Mouse (Mus musculus): Measurements from ENCODE around the gene Gab3. TPM values are rescaled to one million over a fixed set of nuclear protein-coding genes. Genes with fewer than 3 reads are reported as not detected.
"Not testable (repeated sequence)": the region's sequence is repeated elsewhere in the genome, so short reads cannot be mapped to it uniquely, and the experiment has no call there.

Gab3 gene
- polyA plus RNA-seq, 1 experiment from 2014 or later: 2.8 TPM

- WGBS: 95% methylated on average over 1 of the region's 1 CpGs
- no peaks in the 10 kb centered on the region for H3K4me1 ChIP-seq (ENCODE audit: control insufficient read depth, insufficient read depth, low read length)
- no peak overlapping the region for H3K27ac ChIP-seq (ENCODE audit: low read length)
- no peaks in the 10 kb centered on the region for H3K27me3 ChIP-seq (ENCODE audit: control insufficient read depth, insufficient read depth, low read depth, low read length)
- no peak overlapping the region for H3K9ac ChIP-seq (ENCODE audit: low read depth, low read length)
- no peaks in the 10 kb centered on the region for H3K36me3 ChIP-seq (ENCODE audit: control insufficient read depth, insufficient read depth, low read length)
- no peak overlapping the region for H3K4me2 ChIP-seq (ENCODE audit: low read length)
- ATAC-seq: no peak
- no peak overlapping the region for H3K4me3 ChIP-seq (ENCODE audit: low read depth, low read length)
- no peaks in the 10 kb centered on the region for H3K9me3 ChIP-seq (replicated peaks; ENCODE audit: control insufficient read depth, low read length, poor library complexity, severe bottlenecking)
These were observed 39.3 kb downstream of the Gab3 start for GRCm38 (mm10) chrX:75045931-75046330.

GRCm38 (mm10) chrX:75044595-75044994 lies 40.7 kb downstream of the Gab3 start:
- no peak overlapping the region for H3K4me2 ChIP-seq (ENCODE audit: low read length)
- H3K9me3 ChIP-seq (replicated peaks; ENCODE audit: control insufficient read depth, low read length, poor library complexity, severe bottlenecking): no peaks in the 10 kb centered on the region
- no peaks in the 10 kb centered on the region for H3K27me3 ChIP-seq (ENCODE audit: control insufficient read depth, insufficient read depth, low read depth, low read length)
- ATAC-seq: no peak
- no peaks in the 10 kb centered on the region for H3K36me3 ChIP-seq (ENCODE audit: control insufficient read depth, insufficient read depth, low read length)
- H3K9ac ChIP-seq (ENCODE audit: low read depth, low read length): no peak overlapping the region
- no peak overlapping the region for H3K27ac ChIP-seq (ENCODE audit: low read length)
- no peak overlapping the region for H3K4me3 ChIP-seq (ENCODE audit: low read depth, low read length)
- 73% methylated on average over 4 of the region's 4 CpGs for WGBS
- H3K4me1 ChIP-seq (ENCODE audit: control insufficient read depth, insufficient read depth, low read length): no peaks in the 10 kb centered on the region

DNA sequence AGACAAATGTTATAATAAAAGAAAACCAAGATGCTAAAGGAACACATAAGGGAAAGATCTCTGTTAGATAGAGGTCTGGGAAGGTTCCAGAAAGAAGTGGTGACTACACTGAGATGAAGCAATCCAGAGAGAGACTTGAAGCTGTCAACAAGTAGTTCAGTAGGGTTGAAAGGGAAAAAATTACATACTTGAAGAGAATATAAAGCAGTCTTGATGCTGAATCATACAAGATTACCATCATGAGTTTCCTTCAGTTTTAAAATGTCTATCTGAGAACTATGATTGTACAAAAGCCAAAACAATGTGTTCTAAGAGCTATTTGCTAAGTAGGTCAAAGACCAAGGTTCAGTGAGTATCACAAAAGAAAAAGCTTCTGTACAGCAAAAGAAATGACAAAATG lies 48.6 kb downstream of the Gab3 start:
- no peaks in the 10 kb centered on the region for H3K27me3 ChIP-seq (ENCODE audit: control insufficient read depth, insufficient read depth, low read depth, low read length)
- no peak overlapping the region for H3K27ac ChIP-seq (ENCODE audit: low read length)
- no peak overlapping the region for H3K4me2 ChIP-seq (ENCODE audit: low read length)
- H3K9ac ChIP-seq (ENCODE audit: low read depth, low read length): no peak overlapping the region
- no peak for ATAC-seq
- H3K4me1 ChIP-seq (ENCODE audit: control insufficient read depth, insufficient read depth, low read length): no peaks in the 10 kb centered on the region
- no peaks in the 10 kb centered on the region for H3K36me3 ChIP-seq (ENCODE audit: control insufficient read depth, insufficient read depth, low read length)
- no peak overlapping the region for H3K4me3 ChIP-seq (ENCODE audit: low read depth, low read length)
- H3K9me3 ChIP-seq (replicated peaks; ENCODE audit: control insufficient read depth, low read length, poor library complexity, severe bottlenecking): no peaks in the 10 kb centered on the region

DNA sequence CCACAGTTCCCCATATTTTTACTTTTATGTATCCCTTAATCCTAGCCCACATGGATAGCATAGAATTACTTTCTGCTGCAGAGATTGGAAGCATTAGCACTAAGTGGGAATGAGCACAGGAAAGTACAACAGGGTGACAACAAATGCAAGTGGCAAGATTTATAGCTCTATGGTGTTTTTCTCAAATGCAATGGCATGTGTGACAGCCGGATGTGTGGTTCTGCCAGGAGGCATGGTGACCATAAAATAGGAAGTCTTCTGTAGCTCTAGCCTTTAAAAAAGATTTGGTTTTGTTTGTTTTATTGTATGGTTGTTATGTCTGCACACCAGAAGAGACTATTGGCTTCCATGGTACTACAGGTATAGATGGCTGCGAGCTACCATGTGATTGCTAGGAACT lies 50.1 kb downstream of the Gab3 start:
- Histone ChIP-seq H3K4me3 (ENCODE audit: low read depth, low read length) (no peak overlapping the region), H3K36me3 (ENCODE audit: control insufficient read depth, insufficient read depth, low read length) (no peaks in the 10 kb centered on the region), H3K4me2 (ENCODE audit: low read length) (no peak overlapping the region), H3K27ac (ENCODE audit: low read length) (no peak overlapping the region), H3K9me3 (replicated peaks; ENCODE audit: control insufficient read depth, low read length, poor library complexity, severe bottlenecking) (no peaks in the 10 kb centered on the region), H3K9ac (ENCODE audit: low read depth, low read length) (no peak overlapping the region), H3K4me1 (ENCODE audit: control insufficient read depth, insufficient read depth, low read length) (no peaks in the 10 kb centered on the region), H3K27me3 (ENCODE audit: control insufficient read depth, insufficient read depth, low read depth, low read length) (no peaks in the 10 kb centered on the region)
- no peak for ATAC-seq
- 95% methylated on average over 2 of the region's 2 CpGs for WGBS

- not testable (repeated sequence) for H3K27ac ChIP-seq (ENCODE audit: low read length); H3K4me3 ChIP-seq (ENCODE audit: low read depth, low read length); H3K9me3 ChIP-seq (replicated peaks; ENCODE audit: control insufficient read depth, low read length, poor library complexity, severe bottlenecking); H3K9ac ChIP-seq (ENCODE audit: low read depth, low read length); H3K4me2 ChIP-seq (ENCODE audit: low read length); H3K4me1 ChIP-seq (ENCODE audit: control insufficient read depth, insufficient read depth, low read length); H3K36me3 ChIP-seq (ENCODE audit: control insufficient read depth, insufficient read depth, low read length); ATAC-seq; H3K27me3 ChIP-seq (ENCODE audit: control insufficient read depth, insufficient read depth, low read depth, low read length)
- 61% methylated on average over 1 of the region's 1 CpGs for WGBS
These were observed 51.2 kb downstream of the Gab3 start for GRCm38 (mm10) chrX:75034054-75034453.

DNA sequence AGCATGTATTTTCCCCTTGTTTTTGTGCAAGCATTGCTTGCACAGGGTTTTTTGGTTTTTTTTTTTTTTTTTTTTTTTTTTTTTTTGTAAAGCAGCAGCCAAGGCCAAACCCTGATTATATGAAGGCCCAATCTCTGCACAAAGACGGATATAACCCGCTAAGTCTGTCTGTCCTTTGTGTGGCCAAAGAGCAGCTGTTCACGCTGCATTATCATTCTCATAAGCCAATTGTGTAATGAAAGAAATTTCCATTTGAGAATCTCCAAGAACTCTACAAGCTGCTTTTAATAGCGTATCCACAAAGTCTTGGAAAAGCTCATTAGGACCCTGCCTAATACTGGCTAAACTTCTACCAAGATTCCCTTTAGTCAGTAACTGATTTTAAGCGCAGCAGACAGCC lies 101.5 kb downstream of the Gab3 start:
- no peaks in the 10 kb centered on the region for H3K36me3 ChIP-seq (ENCODE audit: control insufficient read depth, insufficient read depth, low read length)
- no peaks in the 10 kb centered on the region for H3K9me3 ChIP-seq (replicated peaks; ENCODE audit: control insufficient read depth, low read length, poor library complexity, severe bottlenecking)
- ATAC-seq: no peak
- no peaks in the 10 kb centered on the region for H3K4me1 ChIP-seq (ENCODE audit: control insufficient read depth, insufficient read depth, low read length)
- H3K4me2 ChIP-seq (ENCODE audit: low read length): no peak overlapping the region
- no peak overlapping the region for H3K9ac ChIP-seq (ENCODE audit: low read depth, low read length)
- no peak overlapping the region for H3K27ac ChIP-seq (ENCODE audit: low read length)
- H3K27me3 ChIP-seq (ENCODE audit: control insufficient read depth, insufficient read depth, low read depth, low read length): no peaks in the 10 kb centered on the region
- WGBS: 41% methylated on average over 5 of the region's 5 CpGs
- no peak overlapping the region for H3K4me3 ChIP-seq (ENCODE audit: low read depth, low read length)

- H3K4me3 ChIP-seq (ENCODE audit: low read depth, low read length); H3K9me3 ChIP-seq (replicated peaks; ENCODE audit: control insufficient read depth, low read length, poor library complexity, severe bottlenecking); H3K27ac ChIP-seq (ENCODE audit: low read length); H3K4me2 ChIP-seq (ENCODE audit: low read length); ATAC-seq; H3K9ac ChIP-seq (ENCODE audit: low read depth, low read length); H3K36me3 ChIP-seq (ENCODE audit: control insufficient read depth, insufficient read depth, low read length); H3K4me1 ChIP-seq (ENCODE audit: control insufficient read depth, insufficient read depth, low read length); H3K27me3 ChIP-seq (ENCODE audit: control insufficient read depth, insufficient read depth, low read depth, low read length): not testable (repeated sequence)
- WGBS: 21% methylated on average over 1 of the region's 2 CpGs
These were observed 122.4 kb downstream of the Gab3 start for GRCm38 (mm10) chrX:74962899-74963298.

DNA sequence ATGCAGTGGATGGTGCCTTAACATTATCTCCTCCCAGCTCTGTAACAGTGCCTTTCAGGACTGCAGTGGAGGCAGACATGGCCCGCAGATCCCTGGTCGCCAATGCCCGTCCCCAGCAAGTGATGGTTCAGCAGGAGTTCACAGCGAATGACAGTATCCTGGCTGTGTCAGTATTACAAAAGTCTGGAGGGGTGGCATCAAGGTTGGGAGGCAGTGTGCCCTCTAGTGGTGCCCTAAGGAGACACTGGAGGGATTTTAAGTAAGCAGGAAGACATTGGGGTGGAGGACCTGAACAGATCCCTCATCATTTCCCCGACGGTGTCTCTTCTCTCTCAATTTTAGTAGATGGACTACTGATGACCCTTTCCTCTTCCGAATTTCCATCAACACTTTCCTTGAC lies 126.1 kb downstream of the Gab3 start:
- H3K27me3 ChIP-seq (ENCODE audit: control insufficient read depth, insufficient read depth, low read depth, low read length); ATAC-seq; H3K9ac ChIP-seq (ENCODE audit: low read depth, low read length); H3K4me2 ChIP-seq (ENCODE audit: low read length); H3K36me3 ChIP-seq (ENCODE audit: control insufficient read depth, insufficient read depth, low read length); H3K9me3 ChIP-seq (replicated peaks; ENCODE audit: control insufficient read depth, low read length, poor library complexity, severe bottlenecking); H3K4me1 ChIP-seq (ENCODE audit: control insufficient read depth, insufficient read depth, low read length); H3K27ac ChIP-seq (ENCODE audit: low read length); H3K4me3 ChIP-seq (ENCODE audit: low read depth, low read length): not testable (repeated sequence)
- 63% methylated on average over 3 of the region's 7 CpGs for WGBS

Data from midbrain, embryonic 16.5 days (tissue).